Mouse (Mus musculus): ENCODE data around the gene Actr8.

Gene Actr8

DNA sequence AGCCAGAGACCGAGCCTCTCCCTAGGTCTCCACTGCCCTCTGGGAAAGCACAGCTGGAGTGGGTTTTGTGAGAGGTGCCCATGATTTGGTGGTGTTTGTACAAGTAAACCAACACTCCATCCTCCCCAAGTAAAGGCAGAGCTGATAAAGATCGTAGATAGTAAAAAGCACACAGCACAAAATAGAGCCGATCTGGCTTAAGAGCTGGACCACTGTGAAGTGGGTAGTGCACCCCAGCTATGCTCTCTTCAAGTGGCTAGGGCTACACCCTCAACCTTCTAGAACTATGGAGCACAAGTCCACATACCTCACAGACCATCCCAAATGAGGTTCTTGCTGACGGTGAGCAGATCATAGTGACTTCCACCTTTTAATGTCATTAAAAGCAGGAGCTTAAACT lies 61.3 kb downstream of the Actr8 start:
- no peak for DNase-seq (ENCODE audit: low read depth, low spot score)

DNA sequence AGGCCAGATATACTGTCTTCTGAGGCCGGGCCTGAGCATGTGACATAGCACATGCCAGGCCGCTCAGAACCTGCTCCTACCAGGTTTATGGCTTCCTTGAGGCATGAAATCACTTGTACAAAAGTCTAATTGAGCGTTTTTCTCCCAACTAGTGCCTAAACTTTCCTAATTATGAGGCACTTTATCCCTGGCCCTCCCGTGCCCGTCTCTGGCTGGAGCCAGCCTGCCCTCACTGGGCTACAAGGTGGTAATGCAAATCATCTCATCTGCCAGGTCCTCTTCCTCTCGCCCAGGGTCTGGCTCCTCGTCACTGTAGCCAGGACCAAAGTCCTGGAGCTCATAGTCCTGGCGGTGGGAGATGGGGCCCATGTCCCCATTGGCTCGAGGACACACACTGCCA lies 63.7 kb downstream of the Actr8 start:
- DNase-seq (ENCODE audit: low read depth, low spot score), result no peak

DNA sequence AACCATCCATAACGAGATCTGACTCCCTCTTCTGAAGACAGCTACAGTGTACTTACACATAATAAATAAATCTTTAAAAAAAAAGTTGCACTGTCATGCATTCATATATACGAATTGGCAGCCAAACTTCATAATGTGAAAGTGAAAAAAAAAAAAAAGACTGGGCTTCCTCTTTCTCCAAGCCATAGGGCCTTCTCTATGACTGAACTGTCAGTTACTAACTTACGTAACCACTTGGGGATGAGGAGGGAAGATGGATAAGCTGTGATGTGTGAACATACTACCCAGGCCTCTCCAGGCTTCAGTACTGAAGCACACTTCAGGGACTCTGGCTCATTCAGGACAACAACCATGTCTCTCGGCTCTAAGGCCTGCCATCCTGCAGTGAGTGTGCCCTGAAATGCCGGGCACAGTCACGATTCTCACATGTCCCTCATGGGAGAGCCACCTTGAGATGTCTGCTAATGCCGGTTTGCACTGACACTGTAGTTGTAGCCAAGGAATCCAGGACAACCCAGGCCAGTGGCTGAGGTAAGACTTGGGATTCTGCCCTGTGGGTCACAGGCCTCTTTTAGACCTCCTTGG lies 65.3 kb downstream of the Actr8 start:
- DNase-seq (ENCODE audit: low read depth, low spot score), result no peak

DNA sequence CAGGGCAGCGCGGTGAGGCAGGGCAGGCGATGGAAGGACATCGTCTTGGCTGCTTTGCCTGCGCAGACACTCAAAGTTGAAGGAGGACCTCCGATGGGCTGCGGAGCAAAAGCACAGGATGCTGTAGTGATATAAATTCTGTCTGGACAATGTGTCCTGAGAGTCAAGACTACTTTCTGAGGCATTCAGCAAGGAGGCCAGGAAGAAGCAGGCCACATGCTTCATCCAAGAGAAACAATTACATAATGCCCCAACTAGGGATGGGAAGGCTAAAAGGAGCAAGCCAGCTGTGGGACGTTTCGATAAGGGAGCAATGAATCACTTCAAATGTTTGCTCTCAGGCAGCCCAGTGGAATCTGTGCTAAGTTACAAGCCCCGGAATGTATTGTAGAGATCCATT lies 67.1 kb downstream of the Actr8 start:
- peak; percentile 21 for DNase-seq (ENCODE audit: low read depth, low spot score)

DNA sequence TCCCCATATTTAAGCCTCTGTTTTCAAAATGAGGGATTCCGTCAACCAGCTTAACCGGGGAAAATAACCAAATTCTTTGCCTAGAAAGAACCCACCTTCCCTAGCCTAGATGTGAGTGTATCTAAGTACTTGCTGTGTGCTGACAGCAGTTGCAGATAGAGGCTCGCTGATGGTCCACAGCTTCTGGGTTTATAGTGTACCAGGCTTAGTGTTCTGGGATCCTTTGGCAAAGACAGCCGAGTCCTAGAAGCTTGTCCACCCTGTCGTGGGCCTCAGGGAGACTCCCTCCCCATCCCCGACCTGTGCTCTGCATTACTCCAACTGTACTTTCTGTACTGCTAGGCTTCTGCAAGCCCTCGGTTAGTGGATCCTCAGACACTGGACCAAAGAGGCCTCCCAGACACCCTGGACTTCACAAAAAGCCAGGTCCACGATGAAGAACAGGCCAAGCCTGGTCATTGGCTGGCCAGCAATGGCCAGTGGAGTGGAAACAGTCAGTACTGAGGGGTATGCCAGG lies 67.6 kb downstream of the Actr8 start:
- DNase-seq (ENCODE audit: low read depth, low spot score), result no peak

DNA sequence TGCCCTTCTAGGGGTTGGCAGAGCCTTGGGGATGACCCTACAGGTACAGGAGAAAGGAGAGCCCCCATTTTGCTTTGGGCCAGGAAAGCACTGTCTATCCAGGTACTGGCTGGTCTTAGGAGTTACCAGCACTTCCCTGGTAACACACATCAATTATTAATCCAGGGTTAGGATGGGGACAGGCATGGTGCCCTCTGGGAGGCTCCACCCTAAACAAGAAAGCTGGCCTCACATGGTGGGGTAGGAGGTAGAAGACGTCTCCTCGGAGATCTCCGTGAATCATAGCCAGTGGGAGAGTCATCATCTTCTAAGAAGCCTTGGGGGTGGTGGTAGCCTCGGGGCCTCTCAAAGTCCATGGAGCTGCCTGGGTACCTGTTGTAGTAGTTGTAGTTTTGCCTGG lies 68.8 kb downstream of the Actr8 start:
- no peak for DNase-seq (ENCODE audit: low read depth, low spot score)

DNA sequence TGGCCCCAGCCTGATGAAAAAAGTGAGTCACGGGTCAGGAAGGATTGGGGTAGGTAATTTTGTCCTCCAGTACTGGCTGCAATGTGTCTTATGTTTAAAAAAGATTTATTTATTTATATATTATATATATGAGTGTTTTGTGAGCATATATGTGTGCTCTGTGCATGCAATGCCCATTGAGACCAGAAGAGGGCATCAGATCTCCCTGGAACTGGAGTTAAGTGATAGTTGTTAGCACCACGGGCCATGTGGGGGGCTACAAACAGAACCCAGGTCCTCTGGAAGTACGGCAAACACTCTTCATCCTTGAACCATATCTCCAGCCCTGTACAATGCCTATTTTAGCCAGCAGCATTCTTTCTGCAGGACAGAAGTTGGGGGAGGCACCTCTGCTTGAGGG lies 69.9 kb downstream of the Actr8 start:
- no peak for DNase-seq (ENCODE audit: low read depth, low spot score)

DNA sequence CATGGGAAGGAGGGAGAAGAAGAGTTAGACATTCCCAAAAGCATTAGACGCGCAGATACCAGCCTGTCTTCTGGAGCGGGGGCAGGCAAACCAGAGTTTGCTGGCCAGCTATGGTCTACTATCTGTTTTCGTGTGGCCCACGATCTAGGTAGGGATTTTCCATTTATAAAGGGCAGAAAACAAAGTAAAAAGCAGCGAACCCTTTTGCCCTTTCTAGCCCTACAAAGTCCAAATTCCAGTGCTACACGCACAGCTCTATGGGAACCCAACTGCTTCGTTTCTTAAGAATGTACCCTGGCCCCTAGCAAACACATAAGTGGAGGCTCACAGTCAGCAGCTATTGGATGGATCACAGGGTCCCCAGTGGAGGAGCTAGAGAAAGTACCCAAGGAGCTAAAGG lies 72.1 kb downstream of the Actr8 start:
- DNase-seq (ENCODE audit: low read depth, low spot score), result no peak

DNA sequence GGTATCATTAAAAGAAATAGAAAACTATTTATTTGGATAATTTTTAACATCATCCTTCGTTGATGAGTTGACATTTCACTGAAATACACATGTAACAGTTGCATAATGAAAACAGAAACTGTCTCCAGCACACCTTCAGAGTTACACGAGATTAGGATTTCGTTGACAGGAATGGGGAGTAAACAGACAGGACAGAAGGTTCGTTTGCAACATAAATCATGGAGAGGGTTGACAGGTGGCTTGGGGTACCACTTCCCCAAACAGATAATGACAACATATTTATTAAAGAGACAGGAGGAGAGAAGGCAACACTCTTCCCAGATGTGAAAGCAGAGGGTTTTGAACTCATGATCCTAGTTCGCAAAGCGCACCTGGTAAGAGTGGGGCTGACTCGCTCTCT lies 76.8 kb downstream of the Actr8 start:
- no peak for DNase-seq (ENCODE audit: low read depth, low spot score)
